Mouse (Mus musculus): ENCODE measurements around the gene Srgap1. TPM values are rescaled to one million over a fixed set of nuclear protein-coding genes. Genes with fewer than 3 reads are reported as not detected.

The Srgap1 gene
- polyA plus RNA-seq, 1 experiment from 2014 or later = 40.9 TPM

DNA sequence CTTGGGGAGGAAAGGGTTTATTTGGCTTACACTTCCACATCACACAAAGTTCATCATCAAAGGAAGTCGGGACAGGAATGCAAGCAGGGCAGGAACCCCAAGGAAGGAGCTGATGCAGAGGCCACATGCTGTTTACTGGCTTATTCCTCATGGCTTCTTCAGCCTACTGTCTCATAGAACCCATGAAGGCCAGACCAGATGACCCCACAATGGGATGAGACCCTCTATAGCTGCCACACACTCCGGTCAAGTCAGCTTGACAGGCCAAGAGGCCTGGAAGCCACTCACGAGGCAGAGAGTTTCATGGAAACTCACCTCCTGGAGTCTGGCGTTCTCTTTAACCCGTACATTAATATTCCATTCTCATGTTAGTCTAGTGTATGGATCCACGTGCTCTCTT lies 34.8 kb downstream of the Srgap1 start:
- WGBS = 89% methylated on average over 6 of the region's 6 CpGs
- H3K4me2 ChIP-seq (replicated peaks) = no peak overlapping the region
- no peak for ATAC-seq

DNA sequence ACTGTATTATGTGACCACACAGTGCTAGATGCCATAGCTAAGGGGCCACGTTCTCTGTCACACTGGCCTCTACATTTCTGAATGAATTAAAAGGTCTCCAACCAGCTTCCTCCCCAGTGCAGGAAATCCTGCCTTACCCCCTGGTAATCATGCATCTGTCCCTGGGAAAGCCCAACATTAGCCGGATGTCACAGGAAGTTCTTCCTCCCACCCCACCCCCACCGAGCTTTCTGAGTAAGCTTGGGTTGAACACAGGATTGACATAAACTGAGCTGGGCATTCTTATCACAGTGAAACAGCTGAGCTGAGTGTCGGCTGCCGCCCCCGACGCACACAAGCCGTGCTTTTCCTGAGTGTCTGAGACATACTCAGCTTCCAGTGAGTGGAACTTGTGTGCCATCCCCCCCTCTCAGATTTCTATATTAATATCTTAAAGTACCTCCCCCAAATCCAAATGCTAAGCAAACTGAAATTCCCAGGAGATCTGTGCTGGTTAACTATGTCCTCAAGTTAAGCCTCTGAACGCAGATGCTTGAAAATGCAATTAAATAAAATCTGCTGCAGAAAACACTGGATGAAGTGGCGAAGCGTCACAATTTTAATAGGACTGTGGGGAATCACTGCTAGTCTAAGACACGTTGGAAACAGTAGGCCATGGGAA lies 38.3 kb downstream of the Srgap1 start:
- H3K4me3 ChIP-seq (replicated peaks) = no peak overlapping the region
- no peaks in the 10 kb centered on the region for H3K27me3 ChIP-seq
- H3K36me3 ChIP-seq = no peaks in the 10 kb centered on the region
- H3K27ac ChIP-seq = peak overlapping the region; percentile 8; the same call in 1 of the 2 replicates
- H3K9ac ChIP-seq (replicated peaks) = no peak overlapping the region
- no peaks in the 10 kb centered on the region for H3K9me3 ChIP-seq
- peaks cover 24% of the 10 kb centered on the region for H3K4me1 ChIP-seq (replicated peaks)
- peak; percentile 80 for ATAC-seq
- 55% methylated on average over 12 of the region's 12 CpGs for WGBS
- no peak overlapping the region for H3K4me2 ChIP-seq (replicated peaks)

More for the DNA sequence above, 34.8 kb downstream of the Srgap1 start:
- H3K27me3 ChIP-seq = no peaks in the 10 kb centered on the region
- no peak overlapping the region for H3K9ac ChIP-seq (replicated peaks)
- no peaks in the 10 kb centered on the region for H3K9me3 ChIP-seq
- peaks cover 16% of the 10 kb centered on the region for H3K4me1 ChIP-seq (replicated peaks)
- no peaks in the 10 kb centered on the region for H3K36me3 ChIP-seq
- no peak overlapping the region for H3K27ac ChIP-seq
- H3K4me3 ChIP-seq (replicated peaks) = no peak overlapping the region

DNA sequence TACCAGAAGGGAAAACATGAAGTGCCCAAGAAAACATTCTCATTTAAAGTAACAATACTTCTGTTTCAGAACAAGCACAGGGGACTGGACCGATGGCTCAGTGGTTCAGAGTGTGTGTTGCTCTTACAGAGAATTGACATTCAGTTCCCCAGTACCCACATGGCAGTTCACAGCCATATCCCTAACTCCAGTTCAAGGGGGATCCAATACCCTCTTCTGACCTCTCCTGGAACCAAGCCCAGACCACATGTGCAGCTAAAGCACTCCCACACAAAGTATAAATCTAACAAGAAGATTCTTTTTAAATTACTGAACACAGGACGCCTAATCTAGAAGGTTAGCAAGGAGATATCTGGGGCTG lies 38.8 kb downstream of the Srgap1 start:
- WGBS = 73% methylated on average over 2 of the region's 2 CpGs
- no peaks in the 10 kb centered on the region for H3K27me3 ChIP-seq
- no peaks in the 10 kb centered on the region for H3K36me3 ChIP-seq
- peaks cover 24% of the 10 kb centered on the region for H3K4me1 ChIP-seq (replicated peaks)
- no peaks in the 10 kb centered on the region for H3K9me3 ChIP-seq
- H3K27ac ChIP-seq = 0 out of 2 replicates have a peak overlapping the region, but pooled peaks have one; percentile 15
- ATAC-seq = 0 out of 2 replicates have a peak, but pooled peaks have one; percentile 21
- no peak overlapping the region for H3K4me2 ChIP-seq (replicated peaks)
- no peak overlapping the region for H3K9ac ChIP-seq (replicated peaks)
- H3K4me3 ChIP-seq (replicated peaks) = no peak overlapping the region

DNA sequence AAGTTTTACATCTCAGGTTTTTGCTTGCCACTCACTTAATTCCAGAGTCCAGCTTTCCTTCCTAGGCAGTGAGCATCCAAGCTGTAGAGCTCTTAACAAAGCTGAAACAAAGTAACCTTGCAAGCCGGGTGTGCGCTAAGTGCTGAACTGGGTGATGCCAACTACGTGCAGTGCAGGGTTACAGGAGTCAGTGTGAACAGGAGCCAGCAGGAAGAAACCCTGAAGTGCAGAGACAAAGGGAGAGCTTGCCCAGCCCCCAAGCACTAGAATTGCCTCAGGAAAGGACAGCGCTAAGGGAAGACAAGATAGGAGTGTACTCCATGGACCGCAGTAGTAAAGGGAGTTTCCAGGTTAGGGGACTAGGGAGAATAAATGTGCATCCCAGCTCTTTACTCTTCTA lies 40.5 kb downstream of the Srgap1 start:
- 0 out of 2 replicates have a peak, but pooled peaks cover 5% of the 10 kb centered on the region for H3K36me3 ChIP-seq
- WGBS = 46% methylated on average over 5 of the region's 5 CpGs
- no peaks in the 10 kb centered on the region for H3K9me3 ChIP-seq
- no peak overlapping the region for H3K9ac ChIP-seq (replicated peaks)
- H3K4me1 ChIP-seq (replicated peaks) = peaks cover 24% of the 10 kb centered on the region
- no peak overlapping the region for H3K27ac ChIP-seq
- ATAC-seq = no peak
- no peaks in the 10 kb centered on the region for H3K27me3 ChIP-seq
- no peak overlapping the region for H3K4me3 ChIP-seq (replicated peaks)
- no peak overlapping the region for H3K4me2 ChIP-seq (replicated peaks)

DNA sequence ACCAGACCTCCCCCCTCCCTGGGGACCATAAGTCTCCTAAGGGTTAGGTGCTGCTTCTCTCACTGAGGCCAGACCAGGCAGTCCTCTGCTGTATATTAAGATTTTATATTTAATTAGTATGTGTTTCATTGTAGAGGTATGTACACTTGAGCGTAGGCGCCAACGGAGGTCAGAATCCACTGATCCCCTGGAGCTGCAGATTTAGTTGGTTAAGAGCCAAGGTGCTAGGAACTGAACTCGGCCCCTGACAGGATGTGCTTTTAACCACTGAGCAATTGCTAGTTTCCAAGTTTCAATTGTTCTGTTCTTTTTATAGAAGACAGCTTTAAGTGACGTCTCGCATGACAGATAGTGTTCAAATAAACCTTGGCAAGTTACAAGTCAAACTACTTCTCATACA lies 41.0 kb downstream of the Srgap1 start:
- Histone ChIP-seq H3K4me2 (replicated peaks) (no peak overlapping the region), H3K4me3 (replicated peaks) (no peak overlapping the region), H3K27me3 (no peaks in the 10 kb centered on the region), H3K27ac (no peak overlapping the region), H3K9ac (replicated peaks) (no peak overlapping the region), H3K36me3 (0 out of 2 replicates have a peak, but pooled peaks cover 5% of the 10 kb centered on the region), H3K4me1 (replicated peaks) (peaks cover 24% of the 10 kb centered on the region), H3K9me3 (no peaks in the 10 kb centered on the region)
- no peak for ATAC-seq
- WGBS = 88% methylated on average over 6 of the region's 6 CpGs

DNA sequence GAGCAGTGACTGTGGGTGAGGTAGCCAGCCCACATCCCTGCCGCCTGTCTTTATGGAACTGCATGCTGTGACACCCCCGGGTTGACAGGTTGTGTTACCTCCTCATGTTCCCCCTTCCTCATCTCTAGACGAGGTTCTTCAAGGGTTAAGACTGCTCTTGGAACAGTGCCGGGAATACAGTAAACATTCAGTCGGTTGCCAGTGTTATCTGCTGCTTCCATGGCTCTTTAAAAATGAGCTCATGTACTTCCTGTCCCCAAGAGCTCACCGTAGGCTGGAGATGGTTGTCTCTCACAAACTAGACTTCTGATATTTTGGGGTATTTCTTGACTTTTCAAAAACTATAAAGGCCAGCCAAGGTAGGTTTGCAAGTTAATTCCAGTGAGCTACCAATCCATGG lies 41.6 kb downstream of the Srgap1 start:
- no peak for ATAC-seq
- H3K9ac ChIP-seq (replicated peaks) = no peak overlapping the region
- 70% methylated on average over 6 of the region's 6 CpGs for WGBS

DNA sequence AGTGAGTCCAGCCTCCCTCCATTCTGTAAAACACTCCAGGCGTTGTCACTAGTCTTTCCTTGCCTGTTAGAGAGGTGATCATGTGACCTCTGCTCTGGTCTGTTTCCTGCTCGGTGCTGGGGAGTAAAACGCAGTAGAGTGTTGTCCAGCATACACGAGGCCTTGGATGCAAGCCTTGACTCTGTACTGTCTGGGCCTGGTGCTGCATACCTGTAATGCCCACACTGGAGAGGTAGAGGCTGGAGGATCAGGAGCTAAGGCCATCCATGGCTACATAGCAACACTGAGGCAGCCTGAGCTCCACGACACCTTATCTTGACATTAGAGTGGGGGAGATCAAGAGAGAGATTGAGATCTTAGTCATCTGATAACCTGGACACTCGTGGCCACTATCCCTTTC lies 44.2 kb downstream of the Srgap1 start:
- no peak overlapping the region for H3K4me2 ChIP-seq (replicated peaks)
- no peak overlapping the region for H3K9ac ChIP-seq (replicated peaks)
- H3K9me3 ChIP-seq = no peaks in the 10 kb centered on the region
- H3K4me3 ChIP-seq (replicated peaks) = no peak overlapping the region
- 90% methylated on average over 6 of the region's 6 CpGs for WGBS
- no peak for ATAC-seq
- no peaks in the 10 kb centered on the region for H3K27me3 ChIP-seq
- H3K27ac ChIP-seq = no peak overlapping the region
- H3K4me1 ChIP-seq (replicated peaks) = peaks cover 11% of the 10 kb centered on the region
- 0 out of 2 replicates have a peak, but pooled peaks cover 5% of the 10 kb centered on the region for H3K36me3 ChIP-seq

More for the DNA sequence above, 41.6 kb downstream of the Srgap1 start:
- H3K9me3 ChIP-seq = no peaks in the 10 kb centered on the region
- no peak overlapping the region for H3K4me3 ChIP-seq (replicated peaks)
- peaks cover 24% of the 10 kb centered on the region for H3K4me1 ChIP-seq (replicated peaks)
- H3K27ac ChIP-seq = no peak overlapping the region
- 0 out of 2 replicates have a peak, but pooled peaks cover 5% of the 10 kb centered on the region for H3K36me3 ChIP-seq
- no peak overlapping the region for H3K4me2 ChIP-seq (replicated peaks)
- H3K27me3 ChIP-seq = no peaks in the 10 kb centered on the region

DNA sequence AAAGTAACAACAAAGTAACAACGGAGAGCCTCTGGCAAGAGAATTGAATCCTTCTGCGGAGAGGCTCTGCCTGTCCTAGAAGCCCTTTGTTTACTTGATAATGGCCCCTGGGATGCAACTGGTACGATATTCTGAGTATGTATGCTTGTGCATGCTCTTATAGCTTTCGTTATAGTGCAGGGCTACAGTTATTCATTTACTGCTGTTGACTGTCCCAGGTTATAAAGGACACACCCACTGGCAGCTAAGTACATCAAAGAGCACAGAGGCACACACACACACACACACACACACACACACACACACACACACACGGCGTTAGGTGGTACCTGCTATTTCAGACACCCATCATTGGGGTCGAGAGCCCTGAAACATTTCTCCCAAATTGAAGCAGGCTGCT lies 48.3 kb downstream of the Srgap1 start:
- H3K27me3 ChIP-seq = no peaks in the 10 kb centered on the region
- WGBS = 51% methylated on average over 7 of the region's 7 CpGs
- 0 out of 2 replicates have a peak, but pooled peaks cover 5% of the 10 kb centered on the region for H3K36me3 ChIP-seq

DNA sequence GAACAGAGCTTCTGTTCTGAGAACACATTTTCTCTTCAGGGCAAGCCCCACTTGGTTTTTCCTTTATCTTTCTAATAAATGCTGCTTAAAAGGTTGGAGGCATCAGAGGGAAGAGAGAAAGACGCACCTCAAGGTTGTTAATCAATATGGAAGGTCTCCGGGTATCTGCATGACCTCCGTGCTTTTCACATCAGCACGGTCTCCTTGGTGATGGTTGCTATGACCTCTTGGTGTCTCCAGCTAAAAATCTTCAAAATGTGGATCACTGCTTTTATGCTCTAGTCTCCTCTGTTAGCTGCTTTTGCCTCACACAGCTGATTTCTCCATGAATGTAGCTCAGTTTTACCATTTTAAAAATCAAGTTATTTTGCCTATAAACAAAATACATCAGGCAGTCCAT lies 50.6 kb downstream of the Srgap1 start:
- Histone ChIP-seq H3K9ac (replicated peaks) (no peak overlapping the region), H3K27ac (peak overlapping the region; percentile 53; the same call in 1 of the 2 replicates), H3K4me3 (replicated peaks) (no peak overlapping the region), H3K27me3 (no peaks in the 10 kb centered on the region), H3K36me3 (no peaks in the 10 kb centered on the region), H3K4me1 (replicated peaks) (peaks cover 35% of the 10 kb centered on the region), H3K4me2 (replicated peaks) (no peak overlapping the region), H3K9me3 (no peaks in the 10 kb centered on the region)
- WGBS = 12% methylated on average over 4 of the region's 4 CpGs
- no peak for ATAC-seq

More for the DNA sequence above, 48.3 kb downstream of the Srgap1 start:
- no peak overlapping the region for H3K27ac ChIP-seq
- no peak overlapping the region for H3K4me2 ChIP-seq (replicated peaks)
- H3K9me3 ChIP-seq = no peaks in the 10 kb centered on the region
- H3K9ac ChIP-seq (replicated peaks) = no peak overlapping the region
- ATAC-seq = no peak
- no peak overlapping the region for H3K4me3 ChIP-seq (replicated peaks)
- peaks cover 35% of the 10 kb centered on the region for H3K4me1 ChIP-seq (replicated peaks)

DNA sequence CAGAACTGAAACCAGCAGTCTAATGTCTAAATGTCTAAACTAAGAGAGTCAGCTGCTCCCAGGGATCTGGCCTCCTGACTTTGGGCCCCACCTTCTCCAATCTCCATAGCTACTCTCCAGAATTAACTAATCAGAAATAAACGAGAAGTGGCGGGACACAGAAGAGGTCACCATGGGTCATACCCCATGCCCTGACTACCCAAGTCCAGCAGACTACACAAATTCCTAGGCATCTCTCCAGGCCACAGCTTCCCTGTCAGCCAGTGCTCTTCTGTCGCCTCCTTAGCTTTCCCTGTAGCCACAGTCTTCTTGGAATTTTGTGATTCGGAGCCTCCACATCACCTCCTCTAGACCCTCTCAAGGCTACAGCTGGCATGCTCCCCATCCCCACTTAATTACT lies 51.7 kb downstream of the Srgap1 start:
- ATAC-seq = no peak
- Histone ChIP-seq H3K4me3 (replicated peaks) (no peak overlapping the region), H3K4me2 (replicated peaks) (0 out of 2 replicates have a peak overlapping the region, but pooled peaks have one; percentile 5), H3K9ac (replicated peaks) (no peak overlapping the region), H3K27me3 (no peaks in the 10 kb centered on the region), H3K27ac (peak overlapping the region; percentile 53; the same call in 1 of the 2 replicates), H3K4me1 (replicated peaks) (peaks cover 35% of the 10 kb centered on the region), H3K36me3 (no peaks in the 10 kb centered on the region), H3K9me3 (no peaks in the 10 kb centered on the region)
- WGBS = 30% methylated on average over 4 of the region's 4 CpGs

GRCm38 (mm10) chr10:121994660-121995059 lies 52.5 kb downstream of the Srgap1 start:
- H3K4me3 ChIP-seq (replicated peaks) = no peak overlapping the region
- no peak overlapping the region for H3K27ac ChIP-seq
- no peak for ATAC-seq
- H3K9ac ChIP-seq (replicated peaks) = no peak overlapping the region
- H3K27me3 ChIP-seq = no peaks in the 10 kb centered on the region
- no peaks in the 10 kb centered on the region for H3K9me3 ChIP-seq
- peaks cover 35% of the 10 kb centered on the region for H3K4me1 ChIP-seq (replicated peaks)
- WGBS = 57% methylated on average over 5 of the region's 5 CpGs
- H3K36me3 ChIP-seq = no peaks in the 10 kb centered on the region
- no peak overlapping the region for H3K4me2 ChIP-seq (replicated peaks)

GRCm38 (mm10) chr10:121992609-121993008 lies 54.5 kb downstream of the Srgap1 start:
- Histone ChIP-seq H3K9me3 (no peaks in the 10 kb centered on the region), H3K4me3 (replicated peaks) (no peak overlapping the region), H3K27me3 (no peaks in the 10 kb centered on the region), H3K4me2 (replicated peaks) (no peak overlapping the region), H3K9ac (replicated peaks) (no peak overlapping the region), H3K27ac (no peak overlapping the region), H3K36me3 (no peaks in the 10 kb centered on the region), H3K4me1 (replicated peaks) (peaks cover 31% of the 10 kb centered on the region)
- WGBS = 64% methylated on average over 8 of the region's 8 CpGs
- ATAC-seq = no peak

DNA sequence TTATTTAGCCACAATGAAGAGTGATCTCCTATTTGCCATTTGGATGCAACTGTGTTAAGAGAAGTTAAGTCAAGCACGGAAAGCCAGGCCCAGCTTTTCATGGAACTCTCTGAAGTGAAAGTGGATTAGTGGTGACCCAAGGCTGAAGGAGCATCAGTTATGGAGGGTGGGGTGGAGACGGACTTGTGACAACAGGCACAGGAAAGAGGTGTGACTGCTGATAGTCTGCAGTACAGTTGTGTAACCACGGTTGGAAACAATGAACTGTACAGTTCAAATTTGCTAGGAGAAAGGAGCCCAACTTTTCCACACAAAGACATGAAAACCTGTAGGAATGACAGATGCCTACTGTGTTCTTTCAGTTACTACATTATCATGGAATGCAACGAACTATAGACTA lies 60.1 kb downstream of the Srgap1 start:
- Histone ChIP-seq H3K9ac (replicated peaks) (no peak overlapping the region), H3K36me3 (no peaks in the 10 kb centered on the region), H3K9me3 (no peaks in the 10 kb centered on the region), H3K27ac (no peak overlapping the region), H3K4me1 (replicated peaks) (no peaks in the 10 kb centered on the region), H3K4me3 (replicated peaks) (no peak overlapping the region), H3K27me3 (no peaks in the 10 kb centered on the region), H3K4me2 (replicated peaks) (no peak overlapping the region)
- 45% methylated on average over 4 of the region's 4 CpGs for WGBS
- no peak for ATAC-seq

All from midbrain, embryonic 13.5 days (tissue).